Mouse (Mus musculus) megakaryocyte, embryonic 14.5 days (primary cell): Measurements from ENCODE around the gene Rcn1.

Source experiments
- FLI1 ChIP-seq: IDR thresholded peaks from 2 replicates; pipeline ENCODE4 v1.6.1; 2012; ENCODE audit warnings: low read length, inconsistent platforms, mixed read lengths
- GATA1 ChIP-seq: IDR thresholded peaks from 3 replicates; pipeline ENCODE4 v1.6.1; 2012; ENCODE audit warnings: mixed read lengths, low read length, inconsistent platforms, borderline replicate concordance

DNA sequence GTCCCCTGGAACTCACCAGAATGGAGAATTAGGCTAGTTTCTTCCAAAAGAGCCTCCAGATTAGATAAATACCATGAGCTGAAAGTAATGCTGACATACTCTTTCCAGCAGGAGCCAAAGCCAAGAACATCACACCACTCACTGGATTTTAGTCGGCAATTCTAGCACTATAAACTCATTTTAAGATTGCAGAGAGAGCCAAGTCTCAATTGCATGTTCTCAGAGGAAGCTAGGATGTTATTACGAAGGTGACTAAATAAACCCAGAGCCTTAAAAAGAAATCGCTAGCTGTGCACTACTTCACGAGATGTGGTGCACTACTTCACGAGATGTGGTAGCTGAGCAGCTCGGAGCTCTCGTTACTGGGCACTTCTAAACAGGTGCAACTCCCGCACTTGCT is 16.1 kb downstream of the Rcn1 start:
- TF ChIP-seq GATA1 (no peak), FLI1 (no peak)
